Mouse (Mus musculus) midbrain, embryonic 14.5 days (tissue): ENCODE data around the gene Cdc14b. TPM values are rescaled to one million over a fixed set of nuclear protein-coding genes. Genes with fewer than 3 reads are reported as not detected.
A peak's percentile ranks its signal among the peaks of the same experiment; 100 is the strongest.

ENCODE experiments used
- ATAC-seq: fragments of 200-750 bp; cut with Nextera tagmentation; 2 replicates; pipeline ENCODE4 v1.8.0; 2017; ENCODE audit warnings: moderate number of reproducible peaks, moderate library complexity; ENCODE audit not compliant: low FRiP score, low TSS enrichment
- DNase-seq: peaks from one replicate; pipeline ENCODE4 v3.0.0-alpha.2; 2015
- H3K27ac ChIP-seq: fragments of 300-500 bp; sonication (generic); replicated peaks from 2 replicates; pipeline ENCODE4 v1.5.1; 2014; ENCODE audit warnings: mild to moderate bottlenecking, low read depth, low read length, moderate library complexity
- H3K27me3 ChIP-seq: fragments of 300-500 bp; sonication (generic); 2 replicates; pipeline ENCODE4 v1.6.1; 2014; ENCODE audit warnings: low read length, control low read depth, mixed read lengths; ENCODE audit not compliant: control insufficient read depth, insufficient read depth
- H3K36me3 ChIP-seq: fragments of 300-500 bp; sonication (generic); 2 replicates; pipeline ENCODE4 v1.6.1; 2014; ENCODE audit warnings: low read length, control low read depth; ENCODE audit not compliant: control insufficient read depth, insufficient read depth
- H3K4me1 ChIP-seq: fragments of 300-500 bp; sonication (generic); 2 replicates; pipeline ENCODE4 v1.6.1; 2014; ENCODE audit warnings: mild to moderate bottlenecking, antibody characterized with exemption, low read length, control low read depth; ENCODE audit not compliant: control insufficient read depth, insufficient read depth
- H3K4me2 ChIP-seq: fragments of 300-500 bp; sonication (generic); 2 replicates; pipeline ENCODE4 v1.6.1; 2014; ENCODE audit warnings: mild to moderate bottlenecking, low read length, moderate library complexity
- H3K4me3 ChIP-seq: fragments of 300-500 bp; sonication (generic); replicated peaks from 2 replicates; pipeline ENCODE4 v1.5.1; 2014; ENCODE audit warnings: low read depth, low read length
- H3K9ac ChIP-seq: fragments of 300-500 bp; sonication (generic); replicated peaks from 2 replicates; pipeline ENCODE4 v1.6.1; 2014; ENCODE audit warnings: mild to moderate bottlenecking, low read length, moderate library complexity
- H3K9me3 ChIP-seq: fragments of 300-500 bp; sonication (generic); 2 replicates; pipeline ENCODE4 v1.6.1; 2016; ENCODE audit warnings: low read length, control low read depth, mixed read lengths; ENCODE audit not compliant: control insufficient read depth
- WGBS: fragments of 180-500 bp; shearing (Covaris S2); extraction: QIAGEN DNeasy Blood & Tissue Kit; methylation state at CpG from one replicate; pipeline ENCODE4 v1.1.7; 2014; 5-methylcytosine and 5-hydroxymethylcytosine counted together
- polyA plus RNA-seq: library from polyadenylated mRNA; unstranded; fragments of >200 nt; fragmentation: Nextera tagmentation; extraction: Ambion mirVana; gene quantifications from 2 replicates; pipeline ENCODE4 v1.2.1, GENCODE M21; 2014

Gene Cdc14b
- polyA plus RNA-seq, 1 experiment from 2014 or later: 3.7 TPM

DNA sequence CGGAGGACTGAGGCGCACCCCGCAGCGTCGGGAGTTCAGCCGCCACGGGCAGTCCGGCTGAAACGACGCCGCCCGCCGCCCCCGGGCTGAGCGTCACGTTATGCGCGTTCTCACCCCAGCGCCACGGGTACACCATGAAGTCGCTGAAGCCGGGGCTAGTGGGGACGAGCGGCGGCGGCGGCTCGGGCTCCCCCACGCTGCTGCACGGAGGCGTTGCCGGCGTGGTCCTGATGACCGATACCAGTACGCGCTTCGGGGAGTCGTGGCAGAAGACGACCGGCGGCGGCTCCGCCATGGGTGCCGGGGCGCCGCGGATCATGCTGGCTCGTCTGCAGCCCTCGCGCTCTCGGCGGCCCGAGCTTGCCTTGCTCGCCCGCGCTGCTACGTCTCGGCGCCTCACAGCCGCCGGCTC lies 122.4 kb downstream of the Cdc14b start:
- peak overlapping the region; percentile 93 for H3K4me2 ChIP-seq
- no peaks in the 10 kb centered on the region for H3K9me3 ChIP-seq
- peak overlapping the region; percentile 55 for H3K9ac ChIP-seq
- WGBS: under 1% methylated on average over 61 of the region's 61 CpGs
- no peaks in the 10 kb centered on the region for H3K36me3 ChIP-seq
- peaks cover 4% of the 10 kb centered on the region; the same call in 1 of the 2 replicates for H3K4me1 ChIP-seq
- DNase-seq (peak; percentile 62), ATAC-seq (peak; percentile 64)
- H3K4me3 ChIP-seq: peak overlapping the region; percentile 82
- H3K27ac ChIP-seq: peak overlapping the region; percentile 61
- no peaks in the 10 kb centered on the region for H3K27me3 ChIP-seq

DNA sequence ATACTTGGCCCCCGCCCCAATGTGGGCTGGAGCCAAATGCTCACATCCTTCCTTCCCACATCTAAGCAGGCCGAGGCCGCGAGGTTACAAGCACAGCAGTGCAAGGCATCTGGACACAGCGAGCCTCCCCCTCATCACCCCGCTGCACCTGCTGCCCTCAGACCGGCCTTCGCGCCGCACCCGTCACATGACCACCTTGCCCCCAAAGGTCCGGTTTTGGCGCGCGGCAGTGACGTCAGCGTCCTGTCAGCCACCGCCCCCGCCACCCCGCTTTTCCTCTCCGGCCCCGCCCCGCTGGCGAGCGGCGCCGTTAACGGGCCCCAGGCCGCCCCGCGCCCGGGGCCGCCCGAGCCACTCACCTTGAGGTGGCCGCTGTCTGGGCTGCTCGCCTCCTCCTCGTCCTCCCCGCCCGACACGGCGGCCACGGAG lies 122.8 kb downstream of the Cdc14b start:
- ATAC-seq (peak; percentile 25), DNase-seq (peak; percentile 84)
- no peaks in the 10 kb centered on the region for H3K27me3 ChIP-seq
- H3K4me1 ChIP-seq: peaks cover 4% of the 10 kb centered on the region; the same call in 1 of the 2 replicates
- H3K27ac ChIP-seq: peak overlapping the region; percentile 61
- H3K9me3 ChIP-seq: no peaks in the 10 kb centered on the region
- peak overlapping the region; percentile 55 for H3K9ac ChIP-seq
- H3K4me3 ChIP-seq: peak overlapping the region; percentile 82
- H3K4me2 ChIP-seq: peak overlapping the region; percentile 93
- H3K36me3 ChIP-seq: no peaks in the 10 kb centered on the region
- 0% methylated on average over 42 of the region's 42 CpGs for WGBS

DNA sequence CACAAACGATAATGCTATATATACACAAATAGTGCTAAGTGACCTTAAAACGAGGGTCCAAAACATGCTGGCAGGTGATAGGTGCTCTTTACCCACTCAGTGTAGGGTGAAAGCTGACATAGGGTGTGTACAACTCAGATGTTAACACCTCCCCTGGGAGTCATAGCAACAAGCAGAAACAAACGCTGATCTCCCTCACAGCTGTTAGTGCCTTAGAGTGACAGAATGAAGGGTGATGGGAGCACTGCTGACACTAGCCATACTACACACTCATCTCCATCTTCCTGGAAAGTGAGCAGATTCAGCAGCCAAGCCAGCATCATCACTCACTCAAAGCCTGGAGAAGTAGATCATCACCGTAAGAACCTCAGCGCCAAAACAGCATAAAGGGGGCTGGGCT lies 125.0 kb downstream of the Cdc14b start:
- 71% methylated on average over 5 of the region's 5 CpGs for WGBS
- ATAC-seq: no peak
- no peak overlapping the region for H3K4me2 ChIP-seq

More for the DNA sequence above, 125.0 kb downstream of the Cdc14b start:
- Histone ChIP-seq H3K27ac (no peak overlapping the region), H3K36me3 (no peaks in the 10 kb centered on the region), H3K27me3 (no peaks in the 10 kb centered on the region), H3K4me3 (no peak overlapping the region), H3K9ac (no peak overlapping the region), H3K9me3 (no peaks in the 10 kb centered on the region), H3K4me1 (peaks cover 4% of the 10 kb centered on the region; the same call in 1 of the 2 replicates)
- DNase-seq: no peak

Other genes starting within 250 kb of the Cdc14b start
- not detected in 2 replicates for gene Hsd17b3, start 186.1 kb downstream of the Cdc14b start, polyA plus RNA-seq
- 1.4 and 1.8 TPM in 2 replicates for gene Slc35d2, start 145.9 kb downstream of the Cdc14b start, polyA plus RNA-seq
- gene Zfp367, start 122.1 kb downstream of the Cdc14b start, polyA plus RNA-seq: 4.2 and 7.2 TPM in 2 replicates
- 34.7 and 36.5 TPM in 2 replicates for gene Habp4, start 113.5 kb downstream of the Cdc14b start, polyA plus RNA-seq
- 9.1 and 11.1 TPM in 2 replicates for gene Aaed1, start 37.4 kb upstream of the Cdc14b start, polyA plus RNA-seq
- gene Ctsl, start 95.6 kb upstream of the Cdc14b start, polyA plus RNA-seq: 117 and 130 TPM in 2 replicates
- gene Cdk20, start 157.0 kb upstream of the Cdc14b start, polyA plus RNA-seq: 20.2 and 22.0 TPM in 2 replicates
- gene Fam240b, start 222.5 kb upstream of the Cdc14b start, polyA plus RNA-seq: not detected in 2 replicates